Mouse (Mus musculus) Muller cell, postnatal 12 days (primary cell): ENCODE results near the gene Msl3.
"Not testable (repeated sequence)": the region's sequence is repeated elsewhere in the genome, so short reads cannot be mapped to it uniquely, and the experiment has no call there.

Source experiments
- DNase-seq: peaks from one replicate; pipeline ENCODE4 v3.0.0-alpha.2; 2015; ENCODE audit errors: inconsistent ontology term

The Msl3 gene

DNA sequence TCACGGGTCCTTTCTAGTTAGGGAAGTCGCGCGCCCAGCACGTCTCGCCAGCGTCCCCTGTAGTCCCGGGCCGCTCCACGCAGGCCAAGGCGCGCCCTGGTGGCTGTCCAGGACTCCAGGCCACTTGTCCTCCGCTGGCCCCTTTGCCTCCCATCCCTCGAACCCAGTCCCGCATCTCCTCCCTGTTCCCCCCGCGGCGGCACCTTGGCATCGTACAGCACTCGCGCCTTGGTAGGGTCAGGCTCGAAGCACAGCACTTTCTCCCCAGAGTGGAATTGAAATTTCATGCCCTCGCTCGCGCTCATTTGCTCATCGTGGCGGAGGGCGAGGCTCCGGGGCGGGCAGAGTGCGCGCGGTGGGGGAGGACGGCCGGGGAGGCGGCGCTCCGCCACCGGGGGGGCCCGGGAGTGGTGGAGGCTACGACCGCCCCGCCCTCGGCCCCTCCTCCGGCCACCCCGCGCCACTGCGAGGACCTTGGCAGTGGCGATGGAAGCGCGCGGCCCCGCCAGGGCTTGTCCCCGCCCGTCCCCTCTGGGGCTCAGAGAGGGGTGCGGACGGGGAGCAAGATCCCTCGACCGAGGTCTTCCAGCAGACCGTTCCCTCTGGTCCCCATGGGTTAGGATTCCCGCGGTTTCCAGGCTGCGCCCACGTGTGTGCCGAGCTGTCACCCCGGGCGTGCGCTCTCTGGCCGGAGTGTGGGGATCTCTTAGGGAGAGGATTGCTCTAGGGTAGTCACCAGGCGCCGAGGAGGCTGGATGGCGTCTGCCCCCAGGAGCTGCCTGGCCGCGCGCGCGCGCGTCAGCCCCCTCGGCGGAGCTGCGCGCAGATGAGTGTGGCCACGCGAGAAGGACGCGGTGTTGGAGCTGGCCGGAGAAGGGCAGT is at the start of gene Msl3:
Gene Msl3 (minus strand): TSS at position 374 of the 882 bp plus-strand sequence.
- peak; percentile 91 for DNase-seq

- DNase-seq: peak; percentile 6
These were observed 44.3 kb upstream of the Msl3 start for GRCm38 (mm10) chrX:168717969-168718368.

DNA sequence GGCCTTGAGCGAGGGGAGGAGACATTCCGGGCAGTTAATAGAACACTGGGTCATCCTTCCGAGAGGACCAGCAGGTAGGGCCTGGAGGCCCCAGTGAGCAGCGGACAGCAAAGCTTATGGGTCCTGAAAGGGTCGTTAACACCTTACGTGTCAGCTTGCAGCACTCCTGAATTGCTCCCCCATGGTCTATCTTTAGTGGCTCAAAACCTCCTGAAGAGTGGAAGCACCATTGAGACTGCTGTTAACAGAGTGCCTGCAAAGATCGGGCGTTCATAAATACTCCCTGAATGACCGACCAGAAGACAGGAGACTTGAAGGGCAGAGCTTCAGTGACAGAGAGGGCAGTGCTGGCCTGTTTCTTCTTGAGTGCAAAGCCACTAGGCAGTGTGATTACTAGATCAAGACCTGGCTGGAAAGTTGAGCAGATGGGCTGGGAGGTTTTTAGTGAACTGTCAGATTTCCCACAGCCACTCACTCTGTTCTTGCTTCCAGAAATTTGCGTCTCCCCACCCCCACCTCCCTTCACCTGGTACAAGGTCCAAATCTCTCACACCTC is 787 bp upstream of the Msl3 start:
- no peak for DNase-seq

GRCm38 (mm10) chrX:168672913-168673524 is 679 bp downstream of the Msl3 start:
- no peak for DNase-seq

GRCm38 (mm10) chrX:168672425-168672824 is 1.3 kb downstream of the Msl3 start:
- peak; percentile 76 for DNase-seq

GRCm38 (mm10) chrX:168663982-168664689 is 9.6 kb downstream of the Msl3 start:
- no peak for DNase-seq

DNA sequence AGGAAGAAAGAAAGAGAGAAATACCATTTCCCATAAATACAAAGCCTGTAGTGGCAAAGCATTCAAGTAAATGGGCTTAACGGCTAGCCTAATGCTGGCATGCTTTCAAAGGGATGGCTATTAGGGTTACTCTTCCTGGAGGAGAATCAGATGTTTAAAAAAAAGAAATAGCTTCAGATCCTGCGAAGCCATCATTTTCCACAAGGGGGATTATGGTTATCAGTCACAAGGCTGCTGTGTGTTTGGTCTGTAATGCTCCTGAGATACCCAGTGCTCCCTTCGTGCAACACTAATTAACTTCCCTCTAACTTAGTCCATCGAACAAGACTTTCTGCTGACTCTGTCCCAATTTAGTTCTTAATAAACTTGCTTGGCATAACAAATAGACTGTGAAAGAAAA is 13.5 kb downstream of the Msl3 start:
- DNase-seq: peak; percentile 2

DNA sequence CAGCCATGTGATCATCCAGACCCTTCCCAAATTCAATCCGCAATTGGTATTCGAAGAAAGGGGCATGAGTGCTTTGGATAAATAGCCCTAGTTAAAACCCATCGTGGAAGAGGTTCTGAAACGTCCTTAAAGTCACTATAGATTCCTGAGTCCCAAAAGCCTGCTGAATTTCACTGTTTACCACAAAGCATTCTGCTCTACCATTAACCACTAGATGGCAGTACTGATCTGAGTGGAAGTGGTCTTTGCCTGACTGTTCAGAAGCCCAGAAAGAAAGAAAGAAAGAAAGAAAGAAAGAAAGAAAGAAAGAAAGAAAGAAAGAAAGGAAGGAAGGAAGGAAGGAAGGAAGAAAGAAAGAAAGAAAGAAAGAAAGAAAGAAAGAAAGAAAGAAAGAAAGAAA is 13.9 kb downstream of the Msl3 start:
- DNase-seq: not testable (repeated sequence)

DNA sequence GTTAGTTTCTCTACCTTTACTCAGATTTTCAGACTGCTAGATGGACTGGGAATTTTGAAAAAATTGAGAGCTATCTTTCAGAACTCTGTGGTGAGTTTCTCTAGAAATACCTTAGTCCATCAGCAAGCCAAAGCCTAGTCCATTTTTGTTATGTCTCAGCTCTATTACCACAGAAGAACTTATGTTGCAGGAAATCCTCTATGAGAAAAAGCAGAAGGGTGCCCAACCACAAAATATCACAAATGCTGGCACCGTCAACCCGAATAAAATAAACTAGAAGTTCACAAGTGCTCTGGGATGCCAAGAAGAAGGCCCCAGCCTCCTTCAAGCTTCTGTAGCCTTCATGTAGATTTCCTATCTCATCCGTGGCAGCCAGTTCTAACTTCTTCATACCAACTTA is 14.4 kb downstream of the Msl3 start:
- DNase-seq: no peak

GRCm38 (mm10) chrX:168657795-168658194 is 15.9 kb downstream of the Msl3 start:
- DNase-seq: no peak

DNA sequence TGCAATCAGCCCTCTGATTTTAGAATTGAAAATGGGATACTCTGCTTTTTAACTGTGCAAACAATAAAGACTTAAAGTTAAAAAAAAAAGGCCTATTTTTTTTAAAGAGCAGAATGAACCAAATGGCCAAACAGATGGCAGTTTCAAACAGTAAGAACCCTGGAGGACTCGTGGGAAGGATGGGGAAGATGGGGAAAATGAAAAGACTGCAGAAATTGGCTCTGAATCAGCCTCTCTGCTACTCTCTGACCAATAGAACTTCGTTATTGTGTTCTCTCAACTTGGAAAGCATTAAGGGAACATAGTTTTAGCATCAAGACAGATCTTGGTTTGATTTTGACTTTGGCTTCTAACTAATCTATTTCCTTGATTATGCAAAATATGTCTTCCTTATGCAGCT is 24.4 kb downstream of the Msl3 start:
- no peak for DNase-seq

DNA sequence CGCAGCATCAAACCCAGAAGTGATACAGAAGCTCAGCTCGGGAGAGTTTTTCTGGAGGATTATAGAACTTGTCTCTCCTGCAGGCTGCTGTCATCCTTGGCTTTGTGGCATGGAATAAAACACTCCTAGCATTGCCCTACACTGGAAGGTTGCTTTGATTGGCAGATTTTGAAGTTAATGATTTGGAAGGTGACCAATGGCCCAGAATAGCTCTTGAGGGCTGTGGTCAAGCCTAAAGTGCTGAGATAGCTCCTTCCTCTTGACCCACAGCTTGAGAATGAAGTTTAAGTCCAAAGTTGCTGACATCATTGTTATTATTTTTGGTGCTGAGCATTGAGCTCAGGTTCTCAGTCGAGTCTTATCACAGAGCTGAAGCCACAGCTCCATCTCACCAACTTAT is 26.0 kb downstream of the Msl3 start:
- DNase-seq: no peak

GRCm38 (mm10) chrX:168643451-168643850 is 30.2 kb downstream of the Msl3 start:
- DNase-seq: no peak

GRCm38 (mm10) chrX:168639556-168640356 is 33.9 kb downstream of the Msl3 start:
- DNase-seq: peak; percentile 61
